ENCODE assay signal across 14 mouse cellular contexts in the genomic region with DNA sequence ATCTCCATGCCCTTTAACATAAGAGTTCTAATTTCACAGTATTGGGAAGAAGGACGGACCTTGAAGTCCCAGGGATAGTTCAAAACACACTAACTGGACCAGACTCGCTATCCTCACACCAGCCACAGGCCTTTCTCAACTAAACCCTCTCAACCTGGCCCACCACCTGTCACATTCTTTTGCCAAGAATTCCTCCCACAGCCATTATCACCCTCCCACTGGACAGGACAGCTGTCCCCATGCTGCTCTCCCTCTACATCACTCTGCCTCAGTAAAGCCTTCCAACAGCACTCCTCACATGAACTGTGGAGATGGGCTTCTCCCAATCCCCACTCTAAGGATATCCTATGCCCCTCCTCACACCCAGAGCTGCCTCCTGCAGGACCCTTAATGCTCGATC. TPM values are rescaled to one million over a fixed set of nuclear protein-coding genes. Genes with fewer than 3 reads are reported as not detected.
DNase-seq lines count a peak whose midpoint lies in the region; ATAC-seq and TF ChIP-seq lines count a peak whose summit lies in the region.
"Had no signal": no experiment of that assay in that cellular context is flagged by ENCODE, and none has a peak within 500 bp of the region (broad histone marks: within the 10 kb centered on the region; RNA-seq: fewer than 3 reads in every experiment).

No protein-coding gene starts in this region.

- H3K9me3 ChIP-seq in kidney, embryonic 15.5 days (replicated peaks): no peaks in the 10 kb centered on the region
- no peaks in the 10 kb centered on the region for H3K9me3 ChIP-seq in hindbrain, embryonic 13.5 days
- no peaks in the 10 kb centered on the region for H3K9me3 ChIP-seq in kidney, embryonic 14.5 days (ENCODE audit: control insufficient read depth, low read length)

- WGBS in kidney, embryonic 15.5 days: 63% methylated on average over 3 of the region's 3 CpGs
- WGBS in cerebellum, adult 2 months: 14% methylated on average over 3 of the region's 3 CpGs
- 67% methylated on average over 3 of the region's 3 CpGs for WGBS in hindbrain, embryonic 13.5 days
- WGBS in kidney, embryonic 14.5 days: 57% methylated on average over 3 of the region's 3 CpGs

- TF ChIP-seq POLR2A in cerebellum, adult 2 months (IDR thresholded peaks at IDR 0.05; ENCODE audit: borderline replicate concordance, insufficient read depth, low read length): no peak

- no peak overlapping the region for H3K9ac ChIP-seq in kidney, embryonic 15.5 days
- H3K9ac ChIP-seq in hindbrain, embryonic 13.5 days: peak overlapping the region; percentile 30
- no peak overlapping the region for H3K9ac ChIP-seq in kidney, embryonic 14.5 days (ENCODE audit: low read depth, low read length)

- peaks cover 35% of the 10 kb centered on the region for H3K36me3 ChIP-seq in kidney, embryonic 15.5 days
- H3K36me3 ChIP-seq in hindbrain, embryonic 13.5 days: no peaks in the 10 kb centered on the region
- H3K36me3 ChIP-seq in kidney, embryonic 14.5 days (ENCODE audit: control insufficient read depth, insufficient read depth, low read length): peaks cover 35% of the 10 kb centered on the region

- DNase-seq in kidney, postnatal 14 days: no peak
- peak; percentile 97 for DNase-seq in brain, adult 2 months (ENCODE audit: low read depth, low spot score)
- DNase-seq in cerebellum, adult 2 months: peak; percentile 87 to 92
- no peak for DNase-seq in gastrocnemius, postnatal 4 days (ENCODE audit: low spot score in 2 of 2)
- DNase-seq in gastrocnemius, adult 8-10 months (ENCODE audit: low spot score in 2 of 2): no peak
- DNase-seq: thymus, postnatal 25 days had no signal

- H3K4me2 ChIP-seq in kidney, embryonic 15.5 days: no peak overlapping the region
- no peak overlapping the region for H3K4me2 ChIP-seq in hindbrain, embryonic 13.5 days
- H3K4me2 ChIP-seq in kidney, embryonic 14.5 days (replicated peaks; ENCODE audit: low read depth, low read length): no peak overlapping the region

- TF ChIP-seq CTCF in cerebellum, adult 2 months (IDR thresholded peaks at IDR 0.05; ENCODE audit: borderline replicate concordance, insufficient read depth, low read depth, low read length): no peak

- no peak for ATAC-seq in kidney, embryonic 15.5 days (replicated peaks; ENCODE audit: low FRiP score)
- ATAC-seq in hindbrain, embryonic 13.5 days (ENCODE audit: low FRiP score): no peak
- ATAC-seq in kidney, embryonic 14.5 days (ENCODE audit: low FRiP score, low TSS enrichment): no peak
- ATAC-seq: inflammation-experienced regulatory T-cells, adult 6 months had no signal

- no peak overlapping the region for H3K4me3 ChIP-seq in kidney, embryonic 15.5 days (replicated peaks)
- H3K4me3 ChIP-seq in cerebellum, adult 2 months (replicated peaks; ENCODE audit: insufficient read depth, low read depth, low read length): no peak overlapping the region
- no peak overlapping the region for H3K4me3 ChIP-seq in hindbrain, embryonic 13.5 days
- H3K4me3 ChIP-seq in kidney, embryonic 14.5 days (ENCODE audit: low read length): no peak overlapping the region

- H3K27me3 ChIP-seq in kidney, embryonic 15.5 days: no peaks in the 10 kb centered on the region
- H3K27me3 ChIP-seq in cerebellum, adult 2 months (ENCODE audit: control insufficient read depth, insufficient read depth, low read length): no peaks in the 10 kb centered on the region
- H3K27me3 ChIP-seq in hindbrain, embryonic 13.5 days: no peaks in the 10 kb centered on the region
- no peaks in the 10 kb centered on the region for H3K27me3 ChIP-seq in kidney, embryonic 14.5 days (ENCODE audit: control insufficient read depth, insufficient read depth, low read length)

- H3K4me1 ChIP-seq in kidney, embryonic 15.5 days: peaks cover 43% of the 10 kb centered on the region
- H3K4me1 ChIP-seq in cerebellum, adult 2 months (ENCODE audit: control insufficient read depth, insufficient read depth, low read length): peaks cover 36% of the 10 kb centered on the region
- H3K4me1 ChIP-seq in hindbrain, embryonic 13.5 days (replicated peaks): peaks cover 46% of the 10 kb centered on the region
- H3K4me1 ChIP-seq in kidney, embryonic 14.5 days (ENCODE audit: control insufficient read depth, insufficient read depth, low read length): peaks cover 33% of the 10 kb centered on the region

- 0 out of 2 replicates have a peak overlapping the region, but pooled peaks have one; percentile 13 for H3K27ac ChIP-seq in kidney, embryonic 15.5 days
- peak overlapping the region; percentile 59 for H3K27ac ChIP-seq in cerebellum, adult 2 months (ENCODE audit: insufficient read depth, low read length)
- H3K27ac ChIP-seq in hindbrain, embryonic 13.5 days: no peak overlapping the region
- H3K27ac ChIP-seq in kidney, embryonic 14.5 days (ENCODE audit: low read depth, low read length): no peak overlapping the region

RNA-seq across cellular contexts. Expression of gene E2f1, which starts 4.1 kb away (rescaled TPM):
- 20.7 and 21.0 TPM in 2 replicates for polyA plus RNA-seq in kidney, embryonic 15.5 days (2015; fragmentation: Nextera tagmentation; extraction: Ambion mirVana)
- polyA plus RNA-seq in cerebellum, adult 2 months (2012; rRNA removed): 4.1 and 5.0 TPM in 2 replicates
- polyA plus RNA-seq in hindbrain, embryonic 13.5 days (2015; fragmentation: Nextera tagmentation; extraction: Ambion mirVana): 8.9 and 9.1 TPM in 2 replicates
- 10 to 100 TPM; 16.6 TPM for total RNA-seq in gastrocnemius, postnatal 4 days (2021)
- total RNA-seq in gastrocnemius, adult 8-10 months (2022): under 1 TPM in 3 of 4 experiments, not detected in 1; 0.13 to 0.34 (median 0.27) TPM
- 10.0 and 11.3 TPM in 2 replicates for polyA plus RNA-seq in kidney, embryonic 14.5 days (2014; fragmentation: Nextera tagmentation; extraction: Ambion mirVana)

RNA-seq across cellular contexts. Expression of gene Necab3, which starts 6.9 kb away (rescaled TPM):
- polyA plus RNA-seq in kidney, embryonic 15.5 days (2015; fragmentation: Nextera tagmentation; extraction: Ambion mirVana): 1.6 and 2.9 TPM in 2 replicates
- polyA plus RNA-seq in cerebellum, adult 2 months (2012; rRNA removed): 64.1 and 77.2 TPM in 2 replicates
- polyA plus RNA-seq in hindbrain, embryonic 13.5 days (2015; fragmentation: Nextera tagmentation; extraction: Ambion mirVana): 14.8 and 15.6 TPM in 2 replicates
- 1 to 10 TPM; 1.8 to 2.1 TPM for total RNA-seq in gastrocnemius, postnatal 4 days (2021)
- total RNA-seq in gastrocnemius, adult 8-10 months (2022): under 1 TPM; 0.29 to 0.48 (median 0.36) TPM
- 2.4 and 2.5 TPM in 2 replicates for polyA plus RNA-seq in kidney, embryonic 14.5 days (2014; fragmentation: Nextera tagmentation; extraction: Ambion mirVana)

RNA-seq across cellular contexts. Expression of gene Actl10, which starts 14.0 kb away (rescaled TPM):
- polyA plus RNA-seq in kidney, embryonic 15.5 days (2015; fragmentation: Nextera tagmentation; extraction: Ambion mirVana): 0.19 and 0.22 TPM in 2 replicates
- 0.07 and 0.10 TPM in 2 replicates for polyA plus RNA-seq in cerebellum, adult 2 months (2012; rRNA removed)
- 0.43 and 0.55 TPM in 2 replicates for polyA plus RNA-seq in hindbrain, embryonic 13.5 days (2015; fragmentation: Nextera tagmentation; extraction: Ambion mirVana)
- under 1 TPM; 0.25 to 0.29 TPM for total RNA-seq in gastrocnemius, postnatal 4 days (2021)
- under 1 TPM in 1 of 4 experiments, not detected in 3; 0.17 TPM for total RNA-seq in gastrocnemius, adult 8-10 months (2022)
- polyA plus RNA-seq in kidney, embryonic 14.5 days (2014; fragmentation: Nextera tagmentation; extraction: Ambion mirVana): not detected in 2 replicates
- total RNA-seq: adrenal gland, postnatal 10 days; common myeloid progenitor, adult 5-6 weeks had no signal
- polyA plus RNA-seq: heart, embryonic 14.5 days; inflammation-experienced regulatory T-cells, adult 6 months; large intestine, adult 2 months had no signal

RNA-seq across cellular contexts. Expression of gene 1700003F12Rik, which starts 18.7 kb away (rescaled TPM):
- polyA plus RNA-seq in kidney, embryonic 15.5 days (2015; fragmentation: Nextera tagmentation; extraction: Ambion mirVana): 0.58 and 1.7 TPM in 2 replicates
- polyA plus RNA-seq in cerebellum, adult 2 months (2012; rRNA removed): 1.1 and 1.4 TPM in 2 replicates
- polyA plus RNA-seq in hindbrain, embryonic 13.5 days (2015; fragmentation: Nextera tagmentation; extraction: Ambion mirVana): 1.5 and 1.7 TPM in 2 replicates
- total RNA-seq in gastrocnemius, postnatal 4 days (2021): under 1 TPM; 0.44 to 0.80 TPM
- not detected for total RNA-seq in gastrocnemius, adult 8-10 months (2022)
- polyA plus RNA-seq in kidney, embryonic 14.5 days (2014; fragmentation: Nextera tagmentation; extraction: Ambion mirVana): 0.54 and 0.89 TPM in 2 replicates
- total RNA-seq: common myeloid progenitor, adult 5-6 weeks had no signal
- polyA plus RNA-seq: inflammation-experienced regulatory T-cells, adult 6 months; large intestine, adult 2 months had no signal

RNA-seq across cellular contexts. Expression of gene Pxmp4, which starts 37.9 kb away (rescaled TPM):
- 27.7 and 29.8 TPM in 2 replicates for polyA plus RNA-seq in kidney, embryonic 15.5 days (2015; fragmentation: Nextera tagmentation; extraction: Ambion mirVana)
- 14.8 and 14.9 TPM in 2 replicates for polyA plus RNA-seq in cerebellum, adult 2 months (2012; rRNA removed)
- 14.2 and 16.8 TPM in 2 replicates for polyA plus RNA-seq in hindbrain, embryonic 13.5 days (2015; fragmentation: Nextera tagmentation; extraction: Ambion mirVana)
- total RNA-seq in gastrocnemius, postnatal 4 days (2021): 10 to 100 TPM; 15.7 to 20.9 TPM
- 10 to 100 TPM; 10.1 to 13.4 (median 12.2) TPM for total RNA-seq in gastrocnemius, adult 8-10 months (2022)
- polyA plus RNA-seq in kidney, embryonic 14.5 days (2014; fragmentation: Nextera tagmentation; extraction: Ambion mirVana): 20.4 and 25.9 TPM in 2 replicates

Comparison
In these comparisons a context has a peak if more than half of its experiments do, and no peak if none do; other contexts are left out.
1. H3K27ac ChIP-seq: peak in kidney, embryonic 15.5 days (single experiment) and cerebellum, adult 2 months (single experiment); none in hindbrain, embryonic 13.5 days (single experiment) and kidney, embryonic 14.5 days (single experiment).
2. DNase-seq: peak in brain, adult 2 months (single experiment) and cerebellum, adult 2 months (2 of 2); none in kidney, postnatal 14 days (single experiment), gastrocnemius, postnatal 4 days (0 of 2) and gastrocnemius, adult 8-10 months (0 of 2).